Mouse (Mus musculus) heart, adult 11 months (tissue): Measurements from ENCODE around the gene Cyth1.

Source experiments
- DNase-seq: peaks from one replicate; pipeline ENCODE4 v3.0.0; 2022

The Cyth1 gene

GRCm38 (mm10) chr11:118248150-118249011 is at the start of gene Cyth1:
Gene Cyth1 (minus strand): TSS chr11:118248592.
- peak; percentile 100 for DNase-seq

- no peak for DNase-seq
Observed at GRCm38 (mm10) chr11:118297967-118298366, 49.6 kb upstream of the Cyth1 start.

GRCm38 (mm10) chr11:118295026-118295425 is 46.6 kb upstream of the Cyth1 start:
- no peak for DNase-seq

- peak; percentile 55 for DNase-seq
Observed at GRCm38 (mm10) chr11:118292671-118293070, 44.3 kb upstream of the Cyth1 start.

- peak; percentile 100 for DNase-seq
Observed at GRCm38 (mm10) chr11:118289999-118290889, 41.9 kb upstream of the Cyth1 start, which contains the start of gene Usp36. Gene Usp36 (minus strand): TSS chr11:118290244.

GRCm38 (mm10) chr11:118289562-118289961 is 41.2 kb upstream of the Cyth1 start:
- no peak for DNase-seq

GRCm38 (mm10) chr11:118289037-118289511 is 40.7 kb upstream of the Cyth1 start:
- DNase-seq: peak; percentile 94

- DNase-seq: no peak
Observed at GRCm38 (mm10) chr11:118287573-118287972, 39.2 kb upstream of the Cyth1 start.

- DNase-seq: no peak
Observed at GRCm38 (mm10) chr11:118286434-118286833, 38.0 kb upstream of the Cyth1 start.

- no peak for DNase-seq
Observed at GRCm38 (mm10) chr11:118285791-118286190, 37.4 kb upstream of the Cyth1 start.

- DNase-seq: no peak
Observed at GRCm38 (mm10) chr11:118280218-118280617, 31.8 kb upstream of the Cyth1 start.

- DNase-seq: peak; percentile 95
Observed at GRCm38 (mm10) chr11:118276328-118276727, 27.9 kb upstream of the Cyth1 start.

- no peak for DNase-seq
Observed at GRCm38 (mm10) chr11:118275092-118275491, 26.7 kb upstream of the Cyth1 start.

- no peak for DNase-seq
Observed at GRCm38 (mm10) chr11:118269827-118270226, 21.4 kb upstream of the Cyth1 start.

GRCm38 (mm10) chr11:118266666-118267046 is 18.3 kb upstream of the Cyth1 start:
- no peak for DNase-seq

GRCm38 (mm10) chr11:118266044-118266665 is 17.8 kb upstream of the Cyth1 start:
- no peak for DNase-seq

GRCm38 (mm10) chr11:118265621-118266020 is 17.2 kb upstream of the Cyth1 start:
- DNase-seq: peak; percentile 94

- DNase-seq: no peak
Observed at GRCm38 (mm10) chr11:118263146-118263545, 14.8 kb upstream of the Cyth1 start.

GRCm38 (mm10) chr11:118260081-118260480 is 11.7 kb upstream of the Cyth1 start:
- DNase-seq: no peak

GRCm38 (mm10) chr11:118259580-118259979 is 11.2 kb upstream of the Cyth1 start:
- DNase-seq: no peak

- no peak for DNase-seq
Observed at GRCm38 (mm10) chr11:118256371-118256770, 8.0 kb upstream of the Cyth1 start.

- DNase-seq: peak; percentile 97
Observed at GRCm38 (mm10) chr11:118254159-118254951, 6.0 kb upstream of the Cyth1 start.
